Mouse (Mus musculus) yolk sac, embryonic 10.5 days (tissue): ENCODE data around the gene Zc3h8.

ENCODE experiments used
- DNase-seq: peaks from one replicate; pipeline ENCODE4 v3.0.0-alpha.2; 2017; ENCODE audit warnings: low spot score

Zc3h8 gene

GRCm38 (mm10) chr2:128890661-128891335, 53.1 kb downstream of the Zc3h8 start:
- DNase-seq = no peak

- no peak for DNase-seq
These were observed 55.9 kb downstream of the Zc3h8 start for GRCm38 (mm10) chr2:128887866-128888550.

GRCm38 (mm10) chr2:128885225-128885811, 58.6 kb downstream of the Zc3h8 start:
- DNase-seq = no peak

- DNase-seq = no peak
These were observed 62.6 kb downstream of the Zc3h8 start for GRCm38 (mm10) chr2:128881236-128881635.
